Mouse (Mus musculus): ENCODE measurements around the gene Mmp11. TPM values are rescaled to one million over a fixed set of nuclear protein-coding genes. Genes with fewer than 3 reads are reported as not detected.

Gene Mmp11
- polyA plus RNA-seq, 1 experiment from 2014 or later = 25.6 TPM

- Histone ChIP-seq H3K36me3 (no peaks in the 10 kb centered on the region), H3K9ac (no peak overlapping the region), H3K4me2 (no peak overlapping the region), H3K27me3 (no peaks in the 10 kb centered on the region), H3K9me3 (replicated peaks) (no peaks in the 10 kb centered on the region), H3K27ac (no peak overlapping the region), H3K4me1 (replicated peaks) (peaks cover 6% of the 10 kb centered on the region), H3K4me3 (no peak overlapping the region)
- WGBS = 81% methylated on average over 3 of the region's 3 CpGs
- ATAC-seq (replicated peaks; ENCODE audit: insufficient number of reproducible peaks, insufficient read depth, low FRiP score, low read depth) = no peak
Observed at GRCm38 (mm10) chr10:75878836-75879235, 57.5 kb downstream of the Mmp11 start.

GRCm38 (mm10) chr10:75873543-75874170 lies 62.6 kb downstream of the Mmp11 start:
- H3K4me2 ChIP-seq = peak overlapping the region; percentile 63
- 35% methylated on average over 10 of the region's 10 CpGs for WGBS
- peak overlapping the region; percentile 74 for H3K27ac ChIP-seq
- H3K4me3 ChIP-seq = no peak overlapping the region
- H3K9ac ChIP-seq = no peak overlapping the region
- H3K9me3 ChIP-seq (replicated peaks) = no peaks in the 10 kb centered on the region
- H3K36me3 ChIP-seq = no peaks in the 10 kb centered on the region
- no peak for ATAC-seq (replicated peaks; ENCODE audit: insufficient number of reproducible peaks, insufficient read depth, low FRiP score, low read depth)
- no peaks in the 10 kb centered on the region for H3K27me3 ChIP-seq
- peaks cover 14% of the 10 kb centered on the region for H3K4me1 ChIP-seq (replicated peaks)

Other genes starting within 250 kb of the Mmp11 start
- gene Cabin1, start 172.2 kb downstream of the Mmp11 start, polyA plus RNA-seq (2015; fragmentation: Nextera tagmentation; extraction: Ambion mirVana) = 25.2 and 26.7 TPM in 2 replicates
- 40.0 and 40.9 TPM in 2 replicates for gene Ddt, start 163.1 kb downstream of the Mmp11 start, polyA plus RNA-seq (2015; fragmentation: Nextera tagmentation; extraction: Ambion mirVana)
- gene Gm20441, start 155.5 kb downstream of the Mmp11 start, polyA plus RNA-seq (2015; fragmentation: Nextera tagmentation; extraction: Ambion mirVana) = not detected in 2 replicates
- gene Gstt3, start 155.1 kb downstream of the Mmp11 start, polyA plus RNA-seq (2015; fragmentation: Nextera tagmentation; extraction: Ambion mirVana) = 4.4 and 8.3 TPM in 2 replicates
- gene Gstt1, start 137.9 kb downstream of the Mmp11 start, polyA plus RNA-seq (2015; fragmentation: Nextera tagmentation; extraction: Ambion mirVana) = 7.4 and 14.1 TPM in 2 replicates
- gene Gstt4, start 114.0 kb downstream of the Mmp11 start, polyA plus RNA-seq (2015; fragmentation: Nextera tagmentation; extraction: Ambion mirVana) = not detected in 2 replicates
- gene Gstt2, start 99.1 kb downstream of the Mmp11 start, polyA plus RNA-seq (2015; fragmentation: Nextera tagmentation; extraction: Ambion mirVana) = 10.4 and 16.3 TPM in 2 replicates
- 1,758 and 1,798 TPM in 2 replicates for gene Mif, start 76.3 kb downstream of the Mmp11 start, polyA plus RNA-seq (2015; fragmentation: Nextera tagmentation; extraction: Ambion mirVana)
- gene Derl3, start 43.1 kb downstream of the Mmp11 start, polyA plus RNA-seq (2015; fragmentation: Nextera tagmentation; extraction: Ambion mirVana) = 1.4 and 1.9 TPM in 2 replicates
- 93.7 and 118 TPM in 2 replicates for gene Smarcb1, start 14.9 kb downstream of the Mmp11 start, polyA plus RNA-seq (2015; fragmentation: Nextera tagmentation; extraction: Ambion mirVana)
- gene Chchd10, start 3.4 kb downstream of the Mmp11 start, polyA plus RNA-seq (2015; fragmentation: Nextera tagmentation; extraction: Ambion mirVana) = 530 and 565 TPM in 2 replicates
- 0.68 and 0.71 TPM in 2 replicates for gene Gm867, start 4.2 kb upstream of the Mmp11 start, polyA plus RNA-seq (2015; fragmentation: Nextera tagmentation; extraction: Ambion mirVana)
- 0.32 and 0.35 TPM in 2 replicates for gene Vpreb3, start 6.6 kb upstream of the Mmp11 start, polyA plus RNA-seq (2015; fragmentation: Nextera tagmentation; extraction: Ambion mirVana)
- 0.05 and 0.15 TPM in 2 replicates for gene Gm5134, start 18.0 kb upstream of the Mmp11 start, polyA plus RNA-seq (2015; fragmentation: Nextera tagmentation; extraction: Ambion mirVana)
- gene Zfp280b, start 96.2 kb upstream of the Mmp11 start, polyA plus RNA-seq (2015; fragmentation: Nextera tagmentation; extraction: Ambion mirVana) = 10.1 and 14.0 TPM in 2 replicates
- gene Slc5a4b, start 174.5 kb upstream of the Mmp11 start, polyA plus RNA-seq (2015; fragmentation: Nextera tagmentation; extraction: Ambion mirVana) = not detected in 2 replicates
- not detected in 2 replicates for gene Slc5a4a, start 211.0 kb upstream of the Mmp11 start, polyA plus RNA-seq (2015; fragmentation: Nextera tagmentation; extraction: Ambion mirVana)